Mouse (Mus musculus) stomach, postnatal 0 days (tissue): ENCODE measurements around the gene Isy1.

Experiments
- CTCF ChIP-seq: IDR thresholded peaks from 2 replicates; pipeline ENCODE4 v1.5.1; 2016; ENCODE audit warnings: antibody characterized with exemption, low read depth, mild to moderate bottlenecking, moderate library complexity
- EP300 ChIP-seq: optimal IDR thresholded peaks from 2 replicates; pipeline ENCODE3; 2016; ENCODE audit warnings: antibody characterized with exemption

GRCm38 (mm10) chr6:87811675-87812338 lies 26.8 kb downstream of the Isy1 start, which contains the start of gene Rab43:
- peak; percentile 56 for TF ChIP-seq CTCF
- TF ChIP-seq EP300: no peak
